Mouse (Mus musculus) kidney, adult 11 months (tissue): ENCODE results near the gene Cux2.

ENCODE experiments used
- DNase-seq: peaks from one replicate; pipeline ENCODE4 v3.0.0; 2022

Gene Cux2

GRCm38 (mm10) chr5:121959688-121960087 is 90.2 kb downstream of the Cux2 start:
- DNase-seq: no peak

- no peak for DNase-seq
Observed at GRCm38 (mm10) chr5:121958551-121958950, 91.4 kb downstream of the Cux2 start.

GRCm38 (mm10) chr5:121955806-121956205 is 94.1 kb downstream of the Cux2 start:
- DNase-seq: no peak

- no peak for DNase-seq
Observed at GRCm38 (mm10) chr5:121950175-121950574, 99.7 kb downstream of the Cux2 start.

GRCm38 (mm10) chr5:121949050-121949443 is 100.9 kb downstream of the Cux2 start:
- DNase-seq: no peak

GRCm38 (mm10) chr5:121948302-121949049 is 101.4 kb downstream of the Cux2 start:
- DNase-seq: peak; percentile 15

GRCm38 (mm10) chr5:121946657-121947245 is 103.2 kb downstream of the Cux2 start:
- DNase-seq: no peak

- no peak for DNase-seq
Observed at GRCm38 (mm10) chr5:121945819-121946218, 104.1 kb downstream of the Cux2 start.

- no peak for DNase-seq
Observed at GRCm38 (mm10) chr5:121944021-121944790, 105.7 kb downstream of the Cux2 start.

GRCm38 (mm10) chr5:121943472-121943871 is 106.4 kb downstream of the Cux2 start:
- no peak for DNase-seq

GRCm38 (mm10) chr5:121938065-121938849 is 111.6 kb downstream of the Cux2 start:
- DNase-seq: no peak

GRCm38 (mm10) chr5:121930261-121930660 is 119.6 kb downstream of the Cux2 start:
- no peak for DNase-seq

- no peak for DNase-seq
Observed at GRCm38 (mm10) chr5:121928362-121929000, 121.4 kb downstream of the Cux2 start.

- DNase-seq: no peak
Observed at GRCm38 (mm10) chr5:121926543-121926814, 123.4 kb downstream of the Cux2 start.

- no peak for DNase-seq
Observed at GRCm38 (mm10) chr5:121925751-121926542, 124.0 kb downstream of the Cux2 start.

- DNase-seq: no peak
Observed at GRCm38 (mm10) chr5:121925291-121925690, 124.6 kb downstream of the Cux2 start.

GRCm38 (mm10) chr5:121924423-121924822 is 125.5 kb downstream of the Cux2 start:
- DNase-seq: no peak

- DNase-seq: no peak
Observed at GRCm38 (mm10) chr5:121922942-121923826, 126.7 kb downstream of the Cux2 start.

- no peak for DNase-seq
Observed at GRCm38 (mm10) chr5:121919216-121919615, 130.7 kb downstream of the Cux2 start.

- DNase-seq: no peak
Observed at GRCm38 (mm10) chr5:121916813-121917212, 133.1 kb downstream of the Cux2 start.

- no peak for DNase-seq
Observed at GRCm38 (mm10) chr5:121913999-121914398, 135.9 kb downstream of the Cux2 start.
